Comparison of ENCODE assay signal across 8 mouse cellular contexts in the genomic region with DNA sequence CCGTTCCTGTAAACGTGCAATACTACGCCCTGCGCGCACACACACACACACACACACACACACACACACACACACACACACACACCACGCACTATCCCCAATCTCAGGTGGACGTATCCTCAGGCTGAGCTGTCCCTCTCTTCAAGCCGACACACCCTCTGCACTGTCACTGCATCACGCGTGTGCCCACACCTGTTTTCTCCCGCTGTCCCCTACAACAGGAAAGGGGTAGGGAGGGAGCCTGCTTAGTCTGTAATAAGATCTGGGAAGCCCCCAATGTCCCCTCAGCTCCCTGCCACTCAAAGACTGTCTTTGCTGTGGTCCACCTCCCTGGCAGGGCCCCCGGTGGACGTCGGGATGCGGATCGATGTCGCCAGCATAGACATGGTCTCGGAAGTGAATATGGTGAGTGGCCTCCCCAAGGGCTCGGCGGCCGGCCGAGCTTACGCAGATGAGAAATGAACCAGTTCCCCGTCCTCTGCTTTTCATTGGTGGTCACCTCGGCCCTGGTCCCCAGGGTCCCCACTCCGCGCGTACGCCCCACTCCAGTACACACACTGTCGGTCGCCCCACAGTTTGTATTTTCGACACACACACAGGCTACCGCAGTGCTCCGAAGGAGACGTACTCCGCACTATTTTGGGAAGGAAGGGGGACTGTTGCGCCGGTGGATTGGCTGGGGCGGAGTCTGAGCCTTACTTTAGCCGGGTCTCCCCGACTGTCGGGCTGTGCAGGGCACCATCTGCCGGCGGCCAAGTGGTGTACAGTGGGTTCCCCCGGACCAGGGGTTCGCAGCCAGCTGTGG. TPM values are rescaled to one million over a fixed set of nuclear protein-coding genes. Genes with fewer than 3 reads are reported as not detected.
DNase-seq lines count a peak whose midpoint lies in the region; ATAC-seq lines count a peak whose summit lies in the region.

No protein-coding gene starts in this region.

- H3K4me3 ChIP-seq in midbrain, embryonic 11.5 days (ENCODE audit: low read depth, low read length) = peak overlapping the region; percentile 52
- H3K4me3 ChIP-seq in stomach, embryonic 15.5 days (replicated peaks) = peak overlapping the region; percentile 47

- no peaks in the 10 kb centered on the region for H3K27me3 ChIP-seq in midbrain, embryonic 11.5 days (ENCODE audit: control insufficient read depth, insufficient read depth, low read length)
- 0 out of 2 replicates have a peak, but pooled peaks cover 3% of the 10 kb centered on the region for H3K27me3 ChIP-seq in stomach, embryonic 15.5 days (replicated peaks)

- intact Hi-C loops in gastrocnemius, postnatal 14 days (cut with DNase I; ENCODE audit: low total_unique reads) = no loop called here
- intact Hi-C loops in left cerebral cortex, postnatal 14 days (cut with DNase I) = loop anchor here (10.0 kb wide), 1 partner anchor 196 kb away; no protein-coding TSS in a partner anchor

- H3K4me2 ChIP-seq in midbrain, embryonic 11.5 days = peak overlapping the region; percentile 87
- H3K4me2 ChIP-seq in stomach, embryonic 15.5 days = peak overlapping the region; percentile 80

- no peaks in the 10 kb centered on the region for H3K9me3 ChIP-seq in midbrain, embryonic 11.5 days (ENCODE audit: control insufficient read depth, low read length)
- no peaks in the 10 kb centered on the region for H3K9me3 ChIP-seq in stomach, embryonic 15.5 days

- peak; percentile 59 for DNase-seq in adrenal gland, postnatal 10 days
- peak; percentile 17 for DNase-seq in gastrocnemius, postnatal 14 days
- peak; percentile 10 for DNase-seq in hindlimb bud, embryonic 11.5 days (ENCODE audit: extremely low spot score, low read depth, low spot score)
- DNase-seq in left cerebral cortex, postnatal 14 days (ENCODE audit: low spot score in 2 of 2) = peak; percentile 63 to 66
- DNase-seq in midbrain, embryonic 11.5 days (ENCODE audit: low spot score, missing footprints) = peak; percentile 96
- DNase-seq in spleen, adult 18-20 months = no peak

- under 1% methylated on average over 46 of the region's 46 CpGs for WGBS in midbrain, embryonic 11.5 days
- WGBS in stomach, embryonic 15.5 days = under 1% methylated on average over 46 of the region's 46 CpGs

- H3K4me1 ChIP-seq in midbrain, embryonic 11.5 days (ENCODE audit: control insufficient read depth, insufficient read depth, low read length) = no peaks in the 10 kb centered on the region; the same call in 1 of the 2 replicates
- peaks cover 4% of the 10 kb centered on the region; the same call in 1 of the 2 replicates for H3K4me1 ChIP-seq in stomach, embryonic 15.5 days

- no peaks in the 10 kb centered on the region for H3K36me3 ChIP-seq in midbrain, embryonic 11.5 days (ENCODE audit: control insufficient read depth, insufficient read depth, low read length)
- H3K36me3 ChIP-seq in stomach, embryonic 15.5 days = no peaks in the 10 kb centered on the region

- H3K9ac ChIP-seq in midbrain, embryonic 11.5 days (ENCODE audit: low read length) = peak overlapping the region; percentile 55
- H3K9ac ChIP-seq in stomach, embryonic 15.5 days = no peak overlapping the region

- peak; percentile 65; the same call in 1 of the 2 replicates for ATAC-seq in common myeloid progenitor, adult 5-6 weeks (replicated peaks; ENCODE audit: low read depth, poor library complexity, severe bottlenecking)
- peak; percentile 96 for ATAC-seq in midbrain, embryonic 11.5 days (ENCODE audit: low FRiP score)
- peak; percentile 87 for ATAC-seq in stomach, embryonic 15.5 days (ENCODE audit: insufficient read depth, low FRiP score, low read depth)

- no peak overlapping the region for H3K27ac ChIP-seq in midbrain, embryonic 11.5 days (ENCODE audit: low read depth, low read length)
- H3K27ac ChIP-seq in stomach, embryonic 15.5 days = no peak overlapping the region

RNA-seq across cellular contexts. Expression of a gene that starts 42.6 kb away (rescaled TPM):
- total RNA-seq in adrenal gland, postnatal 10 days (2021) = under 1 TPM; 0.33 to 0.93 TPM
- not detected in 2 replicates for total RNA-seq in common myeloid progenitor, adult 5-6 weeks (2017)
- total RNA-seq in gastrocnemius, postnatal 14 days (2021) = under 1 TPM; 0.07 to 0.53 TPM
- 100 to 1,000 TPM; 100 to 117 TPM for total RNA-seq in left cerebral cortex, postnatal 14 days (2021)
- polyA plus RNA-seq in midbrain, embryonic 11.5 days (2014; fragmentation: Nextera tagmentation; extraction: Ambion mirVana) = 1.6 and 2.7 TPM in 2 replicates
- 8.4 and 11.2 TPM in 2 replicates for polyA plus RNA-seq in stomach, embryonic 15.5 days (2015; fragmentation: Nextera tagmentation; extraction: Ambion mirVana)

RNA-seq across cellular contexts. Expression of a gene that starts 42.8 kb away (rescaled TPM):
- under 1 TPM; 0.06 to 0.24 TPM for total RNA-seq in adrenal gland, postnatal 10 days (2021)
- total RNA-seq in common myeloid progenitor, adult 5-6 weeks (2017) = not detected in 2 replicates
- under 1 TPM in 1 of 2 experiments, not detected in 1; 0.02 TPM for total RNA-seq in gastrocnemius, postnatal 14 days (2021)
- 10 to 100 TPM; 91.5 to 93.6 TPM for total RNA-seq in left cerebral cortex, postnatal 14 days (2021)
- 0.88 and 0.90 TPM in 2 replicates for polyA plus RNA-seq in midbrain, embryonic 11.5 days (2014; fragmentation: Nextera tagmentation; extraction: Ambion mirVana)
- 0.63 and 2.0 TPM in 2 replicates for polyA plus RNA-seq in stomach, embryonic 15.5 days (2015; fragmentation: Nextera tagmentation; extraction: Ambion mirVana)

Comparison
In these comparisons a context has a peak if more than half of its experiments do, and no peak if none do; other contexts are left out.
1. DNase-seq: peak in adrenal gland, postnatal 10 days (single experiment), gastrocnemius, postnatal 14 days (single experiment), hindlimb bud, embryonic 11.5 days (single experiment), left cerebral cortex, postnatal 14 days (2 of 2) and midbrain, embryonic 11.5 days (single experiment); none in spleen, adult 18-20 months (0 of 2).
2. RNA of a gene that starts 42.6 kb away (total RNA-seq): 100 to 117 TPM in left cerebral cortex, postnatal 14 days; 0.33 to 0.93 TPM in adrenal gland, postnatal 10 days, 0.07 to 0.53 TPM in gastrocnemius, postnatal 14 days and not detected in common myeloid progenitor, adult 5-6 weeks; every median in the first group is over 10 times any median in the second.
3. RNA of a gene that starts 42.8 kb away (total RNA-seq): 91.5 to 93.6 TPM in left cerebral cortex, postnatal 14 days; 0.06 to 0.24 TPM in adrenal gland, postnatal 10 days, 0.02 TPM in gastrocnemius, postnatal 14 days and not detected in common myeloid progenitor, adult 5-6 weeks; every median in the first group is over 10 times any median in the second.
4. Peak in every context shown above with its lines, with median percentiles within 50 percentile points of each other: ATAC-seq.